Mouse (Mus musculus) forebrain, embryonic 16.5 days (tissue): ENCODE measurements around the gene Nxnl1. TPM values are rescaled to one million over a fixed set of nuclear protein-coding genes. Genes with fewer than 3 reads are reported as not detected.

Source experiments
- ATAC-seq: fragments of 200-750 bp; cut with Nextera tagmentation; 2 replicates; pipeline ENCODE4 v1.8.0; 2017; ENCODE audit warnings: mild to moderate bottlenecking, moderate library complexity
- H3K27ac ChIP-seq: fragments of 300-500 bp; sonication (generic); 2 replicates; pipeline ENCODE4 v1.5.1; 2014; ENCODE audit warnings: low read length, control low read depth
- H3K27me3 ChIP-seq: fragments of 300-500 bp; sonication (generic); replicated peaks from 2 replicates; pipeline ENCODE4 v1.6.1; 2014; ENCODE audit warnings: low read length; ENCODE audit not compliant: control insufficient read depth, insufficient read depth
- H3K36me3 ChIP-seq: fragments of 300-500 bp; sonication (generic); 2 replicates; pipeline ENCODE4 v1.6.1; 2014; ENCODE audit not compliant: control insufficient read depth, insufficient read depth
- H3K4me1 ChIP-seq: fragments of 300-500 bp; sonication (generic); replicated peaks from 2 replicates; pipeline ENCODE4 v1.6.1; 2014; ENCODE audit warnings: low read length; ENCODE audit not compliant: control insufficient read depth, insufficient read depth
- H3K4me2 ChIP-seq: fragments of 300-500 bp; sonication (generic); 2 replicates; pipeline ENCODE4 v1.6.1; 2014; ENCODE audit warnings: mild to moderate bottlenecking, low read length, control low read depth
- H3K4me3 ChIP-seq: fragments of 300-500 bp; sonication (generic); replicated peaks from 2 replicates; pipeline ENCODE4 v1.5.1; 2014; ENCODE audit warnings: mild to moderate bottlenecking, low read length, control low read depth
- H3K9ac ChIP-seq: fragments of 300-500 bp; sonication (generic); replicated peaks from 2 replicates; pipeline ENCODE4 v1.6.1; 2014; ENCODE audit warnings: low read depth, low read length, control low read depth
- H3K9me3 ChIP-seq: fragments of 300-500 bp; sonication (generic); 2 replicates; pipeline ENCODE4 v1.6.1; 2016; ENCODE audit warnings: low read length; ENCODE audit not compliant: control insufficient read depth
- WGBS: fragments of 180-500 bp; shearing (Covaris S2); extraction: QIAGEN DNeasy Blood & Tissue Kit; methylation state at CpG from one replicate; pipeline ENCODE4 v1.1.7; 2014; 5-methylcytosine and 5-hydroxymethylcytosine counted together
- polyA plus RNA-seq: library from polyadenylated mRNA; unstranded; fragments of >200 nt; fragmentation: Nextera tagmentation; extraction: Ambion mirVana; gene quantifications from 2 replicates; pipeline ENCODE4 v1.2.1, GENCODE M21; 2015

Nxnl1 gene
- polyA plus RNA-seq, 1 experiment from 2014 or later, result not detected

DNA sequence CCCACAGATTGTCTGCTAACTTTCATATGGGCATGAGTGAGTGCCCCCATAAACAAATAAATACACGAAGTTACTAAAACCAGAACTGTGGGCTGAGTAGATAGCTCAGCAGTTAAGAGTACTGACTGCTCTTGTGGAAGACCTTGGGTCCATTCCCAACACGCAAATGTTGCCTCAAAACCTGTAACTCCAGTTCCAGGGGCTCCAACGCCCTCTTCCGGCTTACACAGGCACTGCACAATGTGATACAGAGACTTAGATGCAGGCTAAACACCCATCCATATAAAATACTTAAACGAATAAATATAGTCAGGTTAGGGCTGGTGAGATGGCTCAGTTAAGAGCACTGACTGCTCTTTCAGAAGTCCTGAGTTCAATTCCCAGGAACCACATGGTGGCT lies 51.4 kb downstream of the Nxnl1 start:
- H3K27ac ChIP-seq, result no peak overlapping the region
- H3K4me2 ChIP-seq, result no peak overlapping the region
- H3K4me3 ChIP-seq, result no peak overlapping the region
- ATAC-seq, result no peak
- 0 out of 2 replicates have a peak, but pooled peaks cover 6% of the 10 kb centered on the region for H3K27me3 ChIP-seq
- no peaks in the 10 kb centered on the region for H3K4me1 ChIP-seq
- no peaks in the 10 kb centered on the region for H3K36me3 ChIP-seq
- no peak overlapping the region for H3K9ac ChIP-seq
- no peaks in the 10 kb centered on the region for H3K9me3 ChIP-seq
- WGBS, result 79% methylated on average over 5 of the region's 5 CpGs

GRCm38 (mm10) chr8:71513018-71513754 lies 53.2 kb downstream of the Nxnl1 start:
- Histone ChIP-seq H3K4me3 (no peak overlapping the region), H3K9me3 (no peaks in the 10 kb centered on the region), H3K4me1 (no peaks in the 10 kb centered on the region; the same call in 1 of the 2 replicates), H3K9ac (no peak overlapping the region), H3K27ac (no peak overlapping the region), H3K27me3 (peaks cover 20% of the 10 kb centered on the region), H3K4me2 (no peak overlapping the region), H3K36me3 (no peaks in the 10 kb centered on the region)
- no peak for ATAC-seq
- WGBS, result 77% methylated on average over 15 of the region's 15 CpGs

GRCm38 (mm10) chr8:71511644-71512043 lies 54.8 kb downstream of the Nxnl1 start, which contains the start of gene Plvap:
Plvap (minus strand) TSS chr8:71511752.
- H3K27me3 ChIP-seq, result peaks cover 34% of the 10 kb centered on the region
- H3K27ac ChIP-seq, result no peak within 1 kb of the TSS
- no peak within 1 kb of the TSS for H3K4me2 ChIP-seq
- no peak within 1 kb of the TSS for H3K4me3 ChIP-seq
- no peak within 1 kb of the TSS for H3K9ac ChIP-seq
- 72% methylated on average over 14 of the region's 14 CpGs for WGBS
- H3K9me3 ChIP-seq, result no peaks in the 10 kb centered on the region
- ATAC-seq, result no peak
- H3K36me3 ChIP-seq, result no peaks in the 10 kb centered on the region
- H3K4me1 ChIP-seq, result peaks cover 6% of the 10 kb centered on the region; the same call in 1 of the 2 replicates

Other genes starting within 250 kb of the Nxnl1 start
- gene Use1, start 199.8 kb downstream of the Nxnl1 start, polyA plus RNA-seq, result 100 and 115 TPM in 2 replicates
- gene Ocel1, start 195.3 kb downstream of the Nxnl1 start, polyA plus RNA-seq, result 7.8 and 8.0 TPM in 2 replicates
- 11.8 and 13.2 TPM in 2 replicates for gene Nr2f6, start 184.6 kb downstream of the Nxnl1 start, polyA plus RNA-seq
- gene Ushbp1, start 170.8 kb downstream of the Nxnl1 start, polyA plus RNA-seq, result 6.1 and 6.9 TPM in 2 replicates
- gene Babam1, start 169.7 kb downstream of the Nxnl1 start, polyA plus RNA-seq, result 103 and 105 TPM in 2 replicates
- gene Ankle1, start 160.6 kb downstream of the Nxnl1 start, polyA plus RNA-seq, result 12.3 and 18.9 TPM in 2 replicates
- 113 and 127 TPM in 2 replicates for gene Abhd8, start 102.9 kb downstream of the Nxnl1 start, polyA plus RNA-seq
- 173 and 178 TPM in 2 replicates for gene Mrpl34, start 101.6 kb downstream of the Nxnl1 start, polyA plus RNA-seq
- 218 and 236 TPM in 2 replicates for gene Dda1, start 97.4 kb downstream of the Nxnl1 start, polyA plus RNA-seq
- gene Ano8, start 80.6 kb downstream of the Nxnl1 start, polyA plus RNA-seq, result 4.1 and 4.4 TPM in 2 replicates
- gene Gtpbp3, start 78.5 kb downstream of the Nxnl1 start, polyA plus RNA-seq, result 12.1 and 12.6 TPM in 2 replicates
- 3.5 and 4.4 TPM in 2 replicates for gene Plvap, start 54.8 kb downstream of the Nxnl1 start, polyA plus RNA-seq
- 0.26 TPM in 1 of 2 replicates, not detected in the other for gene Ccdc194, start 40.9 kb downstream of the Nxnl1 start, polyA plus RNA-seq
- gene Bst2, start 29.1 kb downstream of the Nxnl1 start, polyA plus RNA-seq, result 4.7 and 7.5 TPM in 2 replicates
- 52.8 and 65.3 TPM in 2 replicates for gene Mvb12a, start 23.7 kb downstream of the Nxnl1 start, polyA plus RNA-seq
- gene Tmem221, start 7.7 kb downstream of the Nxnl1 start, polyA plus RNA-seq, result 0.15 and 0.16 TPM in 2 replicates
- 74.6 and 75.9 TPM in 2 replicates for gene Slc27a1, start 2.3 kb upstream of the Nxnl1 start, polyA plus RNA-seq
- 167 and 189 TPM in 2 replicates for gene Pgls, start 25.6 kb upstream of the Nxnl1 start, polyA plus RNA-seq
- 6.2 and 8.4 TPM in 2 replicates for gene Fam129c, start 31.0 kb upstream of the Nxnl1 start, polyA plus RNA-seq
- gene Colgalt1, start 44.4 kb upstream of the Nxnl1 start, polyA plus RNA-seq, result 60.4 and 63.6 TPM in 2 replicates
- gene Unc13a, start 105.2 kb upstream of the Nxnl1 start, polyA plus RNA-seq, result 23.1 and 33.6 TPM in 2 replicates
- gene Jak3, start 109.7 kb upstream of the Nxnl1 start, polyA plus RNA-seq, result 3.4 and 4.1 TPM in 2 replicates
- not detected in 2 replicates for gene Insl3, start 122.6 kb upstream of the Nxnl1 start, polyA plus RNA-seq
- 0.58 and 0.68 TPM in 2 replicates for gene B3gnt3, start 135.2 kb upstream of the Nxnl1 start, polyA plus RNA-seq
- gene Fcho1, start 159.1 kb upstream of the Nxnl1 start, polyA plus RNA-seq, result 72.4 and 100 TPM in 2 replicates